Mouse (Mus musculus): ENCODE results near the gene Chd4.

The Chd4 gene

GRCm38 (mm10) chr6:125109371-125109770, 13.6 kb downstream of the Chd4 start:
- no peak for TF ChIP-seq GATA4 (IDR thresholded peaks at IDR 0.05; ENCODE audit: insufficient replicate concordance, low read length)

- TF ChIP-seq GATA4 (IDR thresholded peaks at IDR 0.05; ENCODE audit: insufficient replicate concordance, low read length), result no peak
Observed at GRCm38 (mm10) chr6:125110927-125111326, 15.1 kb downstream of the Chd4 start.

GRCm38 (mm10) chr6:125112553-125112952, 16.8 kb downstream of the Chd4 start:
- TF ChIP-seq GATA4 (IDR thresholded peaks at IDR 0.05; ENCODE audit: insufficient replicate concordance, low read length), result no peak

- no peak for TF ChIP-seq GATA4 (IDR thresholded peaks at IDR 0.05; ENCODE audit: insufficient replicate concordance, low read length)
Observed at GRCm38 (mm10) chr6:125119387-125119786, 23.6 kb downstream of the Chd4 start.

- TF ChIP-seq GATA4 (IDR thresholded peaks at IDR 0.05; ENCODE audit: insufficient replicate concordance, low read length), result no peak
Observed at GRCm38 (mm10) chr6:125128724-125129123, 32.9 kb downstream of the Chd4 start.

- TF ChIP-seq GATA4 (IDR thresholded peaks at IDR 0.05; ENCODE audit: insufficient replicate concordance, low read length), result no peak
Observed at GRCm38 (mm10) chr6:125129710-125130402, 34.1 kb downstream of the Chd4 start.

- no peak for TF ChIP-seq GATA4 (IDR thresholded peaks at IDR 0.05; ENCODE audit: insufficient replicate concordance, low read length)
Observed at GRCm38 (mm10) chr6:125131302-125132156, 35.7 kb downstream of the Chd4 start, which contains the start of gene Nop2. Gene Nop2, plus strand, starts transcription at chr6:125131909.

- no peak for TF ChIP-seq GATA4 (IDR thresholded peaks at IDR 0.05; ENCODE audit: insufficient replicate concordance, low read length)
Observed at GRCm38 (mm10) chr6:125132470-125132869, 36.7 kb downstream of the Chd4 start.

GRCm38 (mm10) chr6:125137002-125137671, 41.4 kb downstream of the Chd4 start:
- no peak for TF ChIP-seq GATA4 (IDR thresholded peaks at IDR 0.05; ENCODE audit: insufficient replicate concordance, low read length)

- TF ChIP-seq GATA4 (IDR thresholded peaks at IDR 0.05; ENCODE audit: insufficient replicate concordance, low read length), result no peak
Observed at GRCm38 (mm10) chr6:125139747-125140146, 44.0 kb downstream of the Chd4 start.

GRCm38 (mm10) chr6:125142436-125142835, 46.7 kb downstream of the Chd4 start:
- no peak for TF ChIP-seq GATA4 (IDR thresholded peaks at IDR 0.05; ENCODE audit: insufficient replicate concordance, low read length)

GRCm38 (mm10) chr6:125143128-125143527, 47.3 kb downstream of the Chd4 start:
- TF ChIP-seq GATA4 (IDR thresholded peaks at IDR 0.05; ENCODE audit: insufficient replicate concordance, low read length), result no peak

GRCm38 (mm10) chr6:125143904-125144303, 48.1 kb downstream of the Chd4 start:
- no peak for TF ChIP-seq GATA4 (IDR thresholded peaks at IDR 0.05; ENCODE audit: insufficient replicate concordance, low read length)

GRCm38 (mm10) chr6:125145001-125145400, 49.2 kb downstream of the Chd4 start, which contains the start of gene Iffo1:
Gene Iffo1, plus strand, starts transcription at chr6:125145241.
- TF ChIP-seq GATA4 (IDR thresholded peaks at IDR 0.05; ENCODE audit: insufficient replicate concordance, low read length), result no peak

- TF ChIP-seq GATA4 (IDR thresholded peaks at IDR 0.05; ENCODE audit: insufficient replicate concordance, low read length), result no peak
Observed at GRCm38 (mm10) chr6:125145479-125145951, 49.7 kb downstream of the Chd4 start.

Measured in liver, adult (tissue).